In the genomic region with DNA sequence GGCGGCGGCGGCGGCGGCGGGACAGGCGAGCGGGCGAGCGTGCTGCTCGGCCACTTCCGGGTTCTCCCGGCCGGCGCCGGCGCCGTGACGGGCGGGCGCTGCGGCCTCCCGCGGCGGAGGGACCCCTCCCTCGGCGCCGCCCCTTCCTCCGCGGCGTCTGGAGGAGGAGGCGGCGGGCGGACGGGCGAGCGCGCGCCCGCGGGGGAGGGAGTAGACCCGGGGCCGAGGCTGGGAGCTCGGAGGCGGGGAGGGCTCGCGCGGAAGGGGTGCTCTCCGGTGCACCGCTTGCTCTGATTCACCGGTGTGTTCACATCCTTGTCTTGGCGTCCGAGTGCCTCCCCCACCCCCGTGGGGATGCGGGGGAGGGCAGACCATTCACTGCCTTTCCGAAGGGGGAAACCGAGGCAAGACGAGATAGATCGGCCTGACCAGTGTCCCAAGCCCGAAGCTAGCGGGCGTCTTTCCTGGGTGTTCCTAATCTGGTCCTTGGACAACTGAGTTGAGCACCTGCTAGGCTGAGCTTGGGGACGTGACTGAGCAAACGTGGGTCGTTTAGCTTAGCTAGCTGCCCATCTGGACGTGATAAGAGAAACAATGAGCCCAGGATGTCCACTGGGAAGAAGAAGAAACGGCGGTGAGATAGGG, we compare ENCODE assay signal across 8 mouse cellular contexts. TPM values are rescaled to one million over a fixed set of nuclear protein-coding genes. Genes with fewer than 3 reads are reported as not detected.
DNase-seq lines count a peak whose midpoint lies in the region; ATAC-seq and TF ChIP-seq lines count a peak whose summit lies in the region.

Klhl2 (minus strand) TSS at position 121 of the 645 bp plus-strand sequence.

- under 1% methylated on average over 22 of the region's 68 CpGs for WGBS in embryonic facial prominence, embryonic 14.5 days
- WGBS in heart, embryonic 14.5 days, result 1% methylated on average over 52 of the region's 68 CpGs
- under 1% methylated on average over 22 of the region's 68 CpGs for WGBS in liver, postnatal 0 days (ENCODE audit: insufficient replicate concordance)
- WGBS in neural tube, embryonic 14.5 days, result 1% methylated on average over 42 of the region's 68 CpGs

- peak within 1 kb of the TSS; percentile 80 for H3K9ac ChIP-seq in embryonic facial prominence, embryonic 14.5 days (ENCODE audit: low read depth, low read length)
- peak within 1 kb of the TSS; percentile 74 for H3K9ac ChIP-seq in heart, embryonic 14.5 days (ENCODE audit: low read length)
- H3K9ac ChIP-seq in liver, postnatal 0 days (replicated peaks), result peak within 1 kb of the TSS; percentile 78
- H3K9ac ChIP-seq in neural tube, embryonic 14.5 days (replicated peaks; ENCODE audit: low read depth, low read length), result peak within 1 kb of the TSS; percentile 92

- peak within 1 kb of the TSS; percentile 88 for H3K4me3 ChIP-seq in embryonic facial prominence, embryonic 14.5 days (ENCODE audit: low read depth, low read length)
- peak within 1 kb of the TSS; percentile 63 to 69 for H3K4me3 ChIP-seq in heart, embryonic 14.5 days (ENCODE audit: control insufficient read depth in 1 of 2, insufficient read depth in 1 of 2, low read depth in 1 of 2, low read length in 2 of 2)
- H3K4me3 ChIP-seq in liver, postnatal 0 days (ENCODE audit: low read depth, low read length), result peak within 1 kb of the TSS; percentile 75
- peak within 1 kb of the TSS; percentile 77 for H3K4me3 ChIP-seq in neural tube, embryonic 14.5 days (ENCODE audit: low read depth, low read length)

- DNase-seq in B cell, adult 2 months, result peak; percentile 62 to 66
- peak; percentile 52 to 54 for DNase-seq in adrenal gland, postnatal 4 days (ENCODE audit: low spot score in 2 of 2)
- peak; percentile 89 for DNase-seq in embryonic facial prominence, embryonic 14.5 days (ENCODE audit: low spot score)
- DNase-seq in kidney, postnatal 14 days, result peak; percentile 88
- DNase-seq in liver, postnatal 0 days, result peak; percentile 81
- DNase-seq in testis, postnatal 10 days (ENCODE audit: low spot score), result peak; percentile 85

- TF ChIP-seq EP300 in liver, postnatal 0 days (IDR thresholded peaks at IDR 0.05; ENCODE audit: low read depth), result no peak

- H3K9me3 ChIP-seq in embryonic facial prominence, embryonic 14.5 days (ENCODE audit: control insufficient read depth, low read length), result no peaks in the 10 kb centered on the region
- H3K9me3 ChIP-seq in heart, embryonic 14.5 days (ENCODE audit: control insufficient read depth, low read length), result no peaks in the 10 kb centered on the region
- H3K9me3 ChIP-seq in liver, postnatal 0 days (ENCODE audit: low read length), result no peaks in the 10 kb centered on the region
- no peaks in the 10 kb centered on the region for H3K9me3 ChIP-seq in neural tube, embryonic 14.5 days (ENCODE audit: control insufficient read depth, low read length)

- peaks cover 15% of the 10 kb centered on the region for H3K4me1 ChIP-seq in embryonic facial prominence, embryonic 14.5 days (ENCODE audit: control insufficient read depth, insufficient read depth, low read length)
- H3K4me1 ChIP-seq in heart, embryonic 14.5 days (ENCODE audit: control insufficient read depth in 2 of 2, insufficient read depth in 2 of 2, low read length in 2 of 2), result peaks cover 8 to 13% of the 10 kb centered on the region in 2 experiments; a peak in 2 of 4 replicates
- peaks cover 12% of the 10 kb centered on the region; the same call in 1 of the 2 replicates for H3K4me1 ChIP-seq in liver, postnatal 0 days (ENCODE audit: insufficient read depth)
- H3K4me1 ChIP-seq in neural tube, embryonic 14.5 days (ENCODE audit: control insufficient read depth, insufficient read depth, low read length), result peaks cover 16% of the 10 kb centered on the region; the same call in 1 of the 2 replicates

- peak within 1 kb of the TSS; percentile 94 for H3K4me2 ChIP-seq in embryonic facial prominence, embryonic 14.5 days (ENCODE audit: low read depth, low read length)
- H3K4me2 ChIP-seq in heart, embryonic 14.5 days (ENCODE audit: low read length), result peak within 1 kb of the TSS; percentile 94
- H3K4me2 ChIP-seq in liver, postnatal 0 days (ENCODE audit: low read depth, low read length), result peak within 1 kb of the TSS; percentile 95
- peak within 1 kb of the TSS; percentile 82 for H3K4me2 ChIP-seq in neural tube, embryonic 14.5 days (ENCODE audit: low read depth, low read length)

- H3K36me3 ChIP-seq in embryonic facial prominence, embryonic 14.5 days (ENCODE audit: control insufficient read depth, insufficient read depth, low read length), result no peaks in the 10 kb centered on the region
- no peaks in the 10 kb centered on the region for H3K36me3 ChIP-seq in heart, embryonic 14.5 days (ENCODE audit: control insufficient read depth, insufficient read depth, low read length)
- H3K36me3 ChIP-seq in liver, postnatal 0 days (replicated peaks; ENCODE audit: insufficient read depth, low read length), result no peaks in the 10 kb centered on the region
- H3K36me3 ChIP-seq in neural tube, embryonic 14.5 days (ENCODE audit: control insufficient read depth, insufficient read depth, low read length), result no peaks in the 10 kb centered on the region

- peak within 1 kb of the TSS; percentile 58 for H3K27ac ChIP-seq in embryonic facial prominence, embryonic 14.5 days (replicated peaks; ENCODE audit: low read depth, low read length)
- peak within 1 kb of the TSS in 1 of 2 experiments; percentile 2; a peak in 3 of 4 replicates for H3K27ac ChIP-seq in heart, embryonic 14.5 days (replicated peaks in 1 of 2; ENCODE audit: control insufficient read depth in 1 of 2, insufficient read depth in 1 of 2, low read depth in 2 of 2, low read length in 2 of 2)
- H3K27ac ChIP-seq in liver, postnatal 0 days (ENCODE audit: low read depth), result peak within 1 kb of the TSS; percentile 66
- peak within 1 kb of the TSS; percentile 93 for H3K27ac ChIP-seq in neural tube, embryonic 14.5 days (ENCODE audit: low read depth, low read length)

- no peaks in the 10 kb centered on the region for H3K27me3 ChIP-seq in embryonic facial prominence, embryonic 14.5 days (replicated peaks; ENCODE audit: control insufficient read depth, insufficient read depth, low read length)
- no peaks in the 10 kb centered on the region for H3K27me3 ChIP-seq in heart, embryonic 14.5 days (ENCODE audit: control insufficient read depth, insufficient read depth, low read length)
- H3K27me3 ChIP-seq in liver, postnatal 0 days (ENCODE audit: insufficient read depth, low read length), result no peaks in the 10 kb centered on the region
- H3K27me3 ChIP-seq in neural tube, embryonic 14.5 days (ENCODE audit: control insufficient read depth, insufficient read depth, low read length), result no peaks in the 10 kb centered on the region

- no peak for TF ChIP-seq CTCF in liver, postnatal 0 days (IDR thresholded peaks at IDR 0.05; ENCODE audit: low read depth)

- peak; percentile 90 for ATAC-seq in embryonic facial prominence, embryonic 14.5 days (ENCODE audit: low read depth)
- ATAC-seq in heart, embryonic 14.5 days (ENCODE audit: insufficient number of reproducible peaks, insufficient read depth, low FRiP score, low read depth), result peak; percentile 91
- peak; percentile 86 for ATAC-seq in liver, postnatal 0 days
- peak; percentile 90 for ATAC-seq in neural tube, embryonic 14.5 days (ENCODE audit: low read depth)

RNA-seq across cellular contexts. Expression of gene Klhl2, which starts in this region (rescaled TPM):
- 10 to 100 TPM; 36.0 to 38.3 TPM for total RNA-seq in adrenal gland, postnatal 4 days (2021)
- 10.4 and 13.2 TPM in 2 replicates for polyA plus RNA-seq in embryonic facial prominence, embryonic 14.5 days (2014; fragmentation: Nextera tagmentation; extraction: Ambion mirVana)
- polyA plus RNA-seq in heart, embryonic 14.5 days (2014; fragmentation: Nextera tagmentation; extraction: Ambion mirVana), result 13.1 and 13.9 TPM in 2 replicates
- 6.2 and 6.7 TPM in 2 replicates for polyA plus RNA-seq in liver, postnatal 0 days (2015; fragmentation: Nextera tagmentation; extraction: Ambion mirVana)
- polyA plus RNA-seq in neural tube, embryonic 14.5 days (2014; fragmentation: Nextera tagmentation; extraction: Ambion mirVana), result 32.2 and 37.5 TPM in 2 replicates
